Mouse (Mus musculus) macrophage (primary cell): ENCODE data around the gene Amhr2. TPM values are rescaled to one million over a fixed set of nuclear protein-coding genes. Genes with fewer than 3 reads are reported as not detected.

Source experiments
- H3K27ac ChIP-seq: fragments of 350-480 bp; formaldehyde crosslinking; 2 replicates; pipeline ENCODE4 v1.9.0; 2021
- H3K36me3 ChIP-seq: fragments of 350-480 bp; formaldehyde crosslinking; 2 replicates; pipeline ENCODE4 v1.9.0; 2021; ENCODE audit errors: inconsistent target
- H3K4me3 ChIP-seq: fragments of 350-480 bp; formaldehyde crosslinking; 2 replicates; pipeline ENCODE4 v1.9.0; 2021; ENCODE audit errors: inconsistent target
- H3K79me2 ChIP-seq: fragments of 350-480 bp; formaldehyde crosslinking; 2 replicates; pipeline ENCODE4 v1.9.0; 2021; ENCODE audit errors: inconsistent target
- WGBS: methylation state at CpG from one replicate; pipeline ENCODE4 v1.1.7; 2026; ENCODE audit warnings: inconsistent platforms; ENCODE audit not compliant: missing documents; 5-methylcytosine and 5-hydroxymethylcytosine counted together
- polyA plus RNA-seq: library from polyadenylated mRNA; stranded (reverse); fragments of 250-400 nt; gene quantifications from 3 replicates; pipeline ENCODE4 v1.2.4, GENCODE M21; 2018; ENCODE audit warnings: inconsistent platforms

Amhr2 gene
- polyA plus RNA-seq, 1 experiment from 2014 or later: 0.07 TPM

DNA sequence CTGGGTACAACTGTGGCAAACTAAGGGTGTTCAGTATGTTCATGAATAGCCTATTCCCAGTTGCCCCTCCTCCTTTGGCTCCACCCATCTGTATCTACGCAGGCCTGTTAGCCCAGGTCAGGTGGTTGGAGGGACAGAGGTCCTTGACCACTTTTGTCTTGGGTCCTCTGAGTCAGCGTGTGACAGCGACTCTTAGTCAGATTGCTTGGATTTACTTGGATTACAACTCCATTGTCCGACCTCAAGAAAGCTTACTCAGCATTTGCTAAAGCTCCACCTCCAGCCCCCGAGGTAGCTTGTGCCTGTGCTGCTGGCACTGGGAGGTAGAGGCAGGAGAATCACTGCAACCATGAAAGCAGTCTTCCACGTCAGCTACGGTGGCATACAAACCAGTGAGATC is 5.8 kb downstream of the Amhr2 start:
- Histone ChIP-seq H3K4me3 (no peak overlapping the region), H3K36me3 (no peaks in the 10 kb centered on the region), H3K79me2 (no peaks in the 10 kb centered on the region), H3K27ac (no peak overlapping the region)
- 59% methylated on average over 7 of the region's 7 CpGs for WGBS

DNA sequence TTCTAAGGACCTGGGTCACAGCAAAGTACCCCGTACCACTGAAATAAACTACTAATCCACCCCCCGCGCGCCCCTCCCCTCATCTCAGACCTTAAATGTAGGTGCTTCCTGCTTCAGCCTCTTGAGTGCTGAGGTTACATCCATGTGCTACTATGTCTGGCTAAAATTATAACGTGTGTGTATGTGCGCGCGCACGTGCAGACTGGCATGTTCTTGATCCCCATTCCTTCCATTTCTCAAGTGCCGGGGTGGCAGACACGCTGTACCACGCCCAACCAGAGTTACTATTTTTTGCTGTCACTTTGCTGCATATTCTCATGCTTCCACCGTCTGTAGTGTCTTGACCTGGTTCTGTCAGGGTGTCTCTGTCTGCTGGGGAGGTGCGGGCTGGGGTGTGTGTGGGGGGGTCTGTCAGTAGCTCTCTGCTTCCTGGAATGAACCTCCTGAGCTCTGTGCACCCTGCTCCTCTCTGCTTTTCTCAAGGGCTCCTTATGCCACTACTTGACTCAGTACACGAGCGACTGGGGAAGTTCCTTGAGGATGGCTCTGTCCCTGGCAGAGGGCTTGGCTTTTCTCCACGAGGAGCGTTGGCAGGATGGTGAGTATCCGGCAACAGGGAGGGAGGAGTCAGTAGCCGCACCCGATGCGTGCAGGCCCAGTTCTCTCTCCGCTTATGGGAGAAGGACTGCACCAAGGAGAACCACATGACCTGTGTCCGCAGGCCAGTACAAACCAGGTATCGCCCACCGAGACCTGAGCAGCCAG is 6.7 kb downstream of the Amhr2 start:
- Histone ChIP-seq H3K4me3 (no peak overlapping the region), H3K36me3 (no peaks in the 10 kb centered on the region), H3K79me2 (no peaks in the 10 kb centered on the region), H3K27ac (no peak overlapping the region)
- WGBS: 89% methylated on average over 26 of the region's 26 CpGs

DNA sequence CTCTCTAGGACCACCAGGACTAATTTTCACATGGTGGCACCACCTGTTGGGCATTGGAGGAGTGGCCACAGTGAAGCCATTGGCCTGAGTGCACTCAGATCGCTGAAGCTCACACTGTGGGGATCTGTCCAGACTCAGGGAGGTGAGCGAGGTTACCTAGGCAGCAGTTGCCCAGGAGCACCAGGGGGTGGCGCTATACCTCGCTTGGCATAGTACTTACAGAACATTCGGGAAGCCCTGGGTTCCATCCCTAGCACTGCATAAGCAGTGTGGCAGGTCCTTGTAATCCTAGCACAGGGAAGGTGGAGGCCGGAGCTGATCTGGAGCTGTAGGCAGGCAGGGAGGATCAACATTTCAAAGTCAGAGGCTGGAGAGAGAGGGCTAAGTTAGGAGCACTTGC is 10.8 kb downstream of the Amhr2 start:
- WGBS: 71% methylated on average over 6 of the region's 6 CpGs
- H3K79me2 ChIP-seq: peaks cover 20% of the 10 kb centered on the region
- no peaks in the 10 kb centered on the region for H3K36me3 ChIP-seq
- H3K4me3 ChIP-seq: no peak overlapping the region
- no peak overlapping the region for H3K27ac ChIP-seq

GRCm38 (mm10) chr15:102458050-102458736 is 13.0 kb downstream of the Amhr2 start:
- Histone ChIP-seq H3K27ac (peak overlapping the region; percentile 59), H3K79me2 (peaks cover 34% of the 10 kb centered on the region), H3K36me3 (peaks cover 10% of the 10 kb centered on the region; the same call in 1 of the 2 replicates), H3K4me3 (peak overlapping the region; percentile 90)
- 7% methylated on average over 3 of the region's 5 CpGs for WGBS

- peaks cover 34% of the 10 kb centered on the region for H3K79me2 ChIP-seq
- H3K36me3 ChIP-seq: peaks cover 13% of the 10 kb centered on the region; the same call in 1 of the 2 replicates
- H3K4me3 ChIP-seq: peak within 1 kb of the TSS; percentile 90
- H3K27ac ChIP-seq: peak within 1 kb of the TSS; percentile 59
- WGBS: 3% methylated on average over 19 of the region's 19 CpGs
Observed at GRCm38 (mm10) chr15:102458904-102459317, 13.7 kb downstream of the Amhr2 start, which contains the start of gene Prr13. Gene Prr13 (plus strand): TSS chr15:102459028.

DNA sequence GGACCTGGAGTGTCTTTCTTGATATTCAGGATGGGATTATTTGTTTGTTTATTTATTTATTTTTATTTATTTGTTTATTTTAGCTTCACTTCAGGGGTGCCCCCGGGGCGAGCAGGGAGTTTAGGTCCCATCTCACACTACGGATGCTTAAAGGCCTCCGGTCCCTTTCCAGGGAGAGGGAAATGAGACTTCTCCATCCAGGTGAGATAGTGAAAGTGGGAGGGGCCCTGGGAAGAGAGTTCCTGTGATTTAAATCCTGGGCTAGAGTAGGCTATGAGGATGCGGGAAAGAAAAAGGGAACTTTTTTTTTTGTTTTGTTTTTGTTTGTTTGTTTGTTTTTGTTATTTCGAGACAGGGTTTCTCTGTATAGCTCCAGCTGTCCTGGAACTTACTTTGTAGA is 14.2 kb downstream of the Amhr2 start:
- peak overlapping the region; percentile 59 for H3K27ac ChIP-seq
- peaks cover 34% of the 10 kb centered on the region for H3K79me2 ChIP-seq
- H3K4me3 ChIP-seq: peak overlapping the region; percentile 90
- H3K36me3 ChIP-seq: peaks cover 13% of the 10 kb centered on the region; the same call in 1 of the 2 replicates
- WGBS: 15% methylated on average over 6 of the region's 6 CpGs

DNA sequence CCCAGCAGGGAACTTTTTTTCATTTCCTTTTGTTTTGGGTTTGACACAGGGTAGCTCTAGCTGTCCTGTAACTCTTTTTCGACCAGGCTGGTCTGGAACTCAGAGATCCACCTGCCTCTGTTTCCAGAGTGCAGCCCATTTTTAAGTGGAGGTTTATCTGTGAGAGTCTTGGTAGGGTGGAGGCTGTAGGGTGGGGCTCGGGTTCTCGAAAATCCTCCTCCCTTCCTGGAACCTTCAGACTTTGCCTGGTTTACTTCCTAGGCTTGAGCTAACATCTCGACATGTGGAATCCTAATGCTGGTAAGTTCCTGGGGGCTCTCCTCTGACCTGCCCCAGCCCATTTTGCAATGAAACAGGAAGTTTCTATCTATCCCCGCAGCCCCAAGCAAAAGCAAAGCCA is 14.7 kb downstream of the Amhr2 start:
- peak overlapping the region; percentile 90 for H3K4me3 ChIP-seq
- 3% methylated on average over 5 of the region's 5 CpGs for WGBS
- H3K36me3 ChIP-seq: peaks cover 13% of the 10 kb centered on the region; the same call in 1 of the 2 replicates
- peaks cover 34% of the 10 kb centered on the region for H3K79me2 ChIP-seq
- peak overlapping the region; percentile 59 for H3K27ac ChIP-seq

- Histone ChIP-seq H3K27ac (peak overlapping the region; percentile 59), H3K79me2 (peaks cover 34% of the 10 kb centered on the region), H3K36me3 (peaks cover 13% of the 10 kb centered on the region; the same call in 1 of the 2 replicates), H3K4me3 (peak overlapping the region; percentile 90)
- 36% methylated on average over 11 of the region's 12 CpGs for WGBS
Observed at GRCm38 (mm10) chr15:102460409-102460808, 15.2 kb downstream of the Amhr2 start.

- H3K4me3 ChIP-seq: peak overlapping the region; percentile 90
- H3K36me3 ChIP-seq: peaks cover 17% of the 10 kb centered on the region; the same call in 1 of the 2 replicates
- peaks cover 34% of the 10 kb centered on the region for H3K79me2 ChIP-seq
- 1% methylated on average over 4 of the region's 4 CpGs for WGBS
- H3K27ac ChIP-seq: peak overlapping the region; percentile 59
Observed at GRCm38 (mm10) chr15:102460971-102461370, 15.8 kb downstream of the Amhr2 start.

DNA sequence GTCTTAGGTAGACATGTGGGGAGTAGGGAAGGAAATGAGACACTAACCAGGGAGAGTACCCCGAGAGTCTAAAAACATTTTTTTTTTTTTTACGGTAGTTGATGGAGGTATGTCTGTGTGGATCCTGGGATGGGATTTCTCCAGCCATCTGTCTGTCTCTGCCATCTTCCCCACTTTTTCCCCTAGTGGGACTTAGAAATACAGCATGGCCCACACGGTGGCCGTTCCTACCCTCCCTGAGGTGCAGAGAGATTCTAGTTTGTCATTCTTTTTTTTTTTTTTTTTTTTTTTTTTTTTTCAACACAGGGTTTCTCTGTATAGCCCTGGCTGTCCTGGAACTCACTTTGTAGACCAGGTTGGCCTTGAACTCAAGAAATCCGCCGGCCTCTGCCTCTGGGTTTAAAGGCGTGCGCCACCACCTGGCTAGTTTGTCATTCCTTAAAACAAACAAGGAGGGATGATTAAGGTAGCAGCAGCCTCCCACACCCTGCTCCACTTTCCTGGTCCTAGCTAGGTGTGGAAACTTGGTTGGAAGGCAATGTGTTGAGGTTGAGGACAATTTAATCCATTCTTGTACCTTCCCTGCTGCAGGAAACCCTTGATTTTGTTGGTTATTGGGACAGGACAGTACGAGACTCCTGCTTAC is 16.4 kb downstream of the Amhr2 start:
- H3K27ac ChIP-seq: peak overlapping the region; percentile 59
- H3K4me3 ChIP-seq: peak overlapping the region; percentile 90; the same call in 1 of the 2 replicates
- peaks cover 19% of the 10 kb centered on the region; the same call in 1 of the 2 replicates for H3K36me3 ChIP-seq
- 77% methylated on average over 7 of the region's 9 CpGs for WGBS
- peaks cover 34% of the 10 kb centered on the region for H3K79me2 ChIP-seq

DNA sequence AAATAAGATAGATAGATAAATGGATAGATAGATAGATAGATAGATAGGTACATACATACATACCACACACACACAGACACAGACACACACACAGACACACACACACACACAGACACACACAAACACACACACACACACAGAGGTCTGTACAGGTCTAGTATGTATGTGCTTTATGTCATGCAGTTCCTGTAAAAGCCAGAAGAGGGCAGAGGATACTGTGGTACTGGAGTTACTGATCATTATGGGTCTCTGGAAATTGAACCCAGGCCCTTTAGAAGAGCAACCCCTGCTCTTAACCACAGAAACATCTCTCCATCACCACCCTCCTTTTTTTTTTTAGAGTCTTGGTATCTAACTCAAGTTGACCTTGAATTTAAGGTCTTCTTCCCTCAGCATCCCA is 18.5 kb downstream of the Amhr2 start:
- H3K27ac ChIP-seq: no peak overlapping the region
- peaks cover 28% of the 10 kb centered on the region; the same call in 1 of the 2 replicates for H3K36me3 ChIP-seq
- no peak overlapping the region for H3K4me3 ChIP-seq
- peaks cover 34% of the 10 kb centered on the region for H3K79me2 ChIP-seq

DNA sequence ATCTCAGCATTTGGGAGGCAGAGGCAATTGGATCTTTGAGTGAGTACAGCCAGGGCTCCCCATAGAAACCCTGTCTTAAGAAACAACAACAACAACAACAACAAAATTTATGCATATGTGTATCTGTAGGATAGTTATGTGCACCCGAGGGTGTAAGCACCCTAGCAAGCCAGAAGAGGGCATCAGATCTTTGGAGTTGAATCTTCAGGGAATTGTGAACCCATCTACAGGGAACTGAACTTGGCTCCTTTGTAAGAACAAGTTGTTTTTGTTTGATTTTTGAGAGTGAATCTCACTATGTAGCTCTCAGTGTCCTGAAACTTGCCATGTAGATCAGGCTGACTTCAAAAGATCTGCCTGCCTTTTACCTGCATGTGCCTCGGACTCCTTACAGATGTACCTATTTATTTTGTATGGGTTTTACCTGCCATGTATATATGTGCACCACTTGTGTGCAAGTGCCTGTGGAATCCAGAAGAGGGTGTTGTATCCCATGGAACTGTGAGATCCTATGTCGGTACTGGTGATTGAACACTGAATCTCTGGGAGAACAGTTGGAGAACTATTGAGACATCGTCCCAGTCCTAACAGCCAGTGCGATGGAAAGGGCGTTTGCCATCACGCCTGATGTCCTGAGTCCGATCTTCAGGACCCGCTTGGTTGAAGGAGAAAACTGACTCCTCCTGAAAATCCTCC is 23.7 kb downstream of the Amhr2 start:
- Histone ChIP-seq H3K36me3 (peaks cover 18% of the 10 kb centered on the region; the same call in 1 of the 2 replicates), H3K79me2 (peaks cover 28% of the 10 kb centered on the region), H3K27ac (no peak overlapping the region), H3K4me3 (no peak overlapping the region)
- WGBS: 98% methylated on average over 9 of the region's 9 CpGs

DNA sequence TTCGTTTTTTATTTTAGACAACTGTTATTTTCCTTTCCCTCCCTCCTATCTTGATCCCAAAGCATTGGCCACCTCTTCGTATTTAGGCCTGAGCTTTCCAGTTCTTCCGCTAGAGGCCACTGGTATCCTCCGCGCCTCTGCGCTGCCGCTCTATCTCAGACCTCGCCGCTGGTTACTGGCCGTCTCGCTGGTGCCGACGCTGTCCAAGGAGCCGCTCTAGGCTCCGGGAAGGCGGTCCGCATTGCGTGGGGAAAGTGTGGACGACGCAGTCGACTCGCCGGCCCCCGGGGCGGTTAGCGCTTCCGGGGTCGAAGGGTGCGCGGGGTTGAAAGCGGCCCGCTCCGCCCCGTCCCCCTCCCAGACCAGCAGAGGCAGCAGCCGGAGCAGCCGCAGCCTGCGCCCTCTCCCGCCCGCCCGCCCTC is 25.0 kb downstream of the Amhr2 start, which contains the start of gene Pcbp2:
Gene Pcbp2, plus strand, starts transcription at position 357 of the 422 bp plus-strand sequence.
- Histone ChIP-seq H3K27ac (peak within 1 kb of the TSS; percentile 75), H3K79me2 (peaks cover 42% of the 10 kb centered on the region), H3K4me3 (peak within 1 kb of the TSS; percentile 62), H3K36me3 (peaks cover 31% of the 10 kb centered on the region; the same call in 1 of the 2 replicates)
- 0% methylated on average over 17 of the region's 40 CpGs for WGBS
